Mouse (Mus musculus): Measurements from ENCODE around the gene Mapk9. TPM values are rescaled to one million over a fixed set of nuclear protein-coding genes. Genes with fewer than 3 reads are reported as not detected.

The Mapk9 gene
- polyA plus RNA-seq, 1 experiment from 2014 or later = 49.2 TPM

DNA sequence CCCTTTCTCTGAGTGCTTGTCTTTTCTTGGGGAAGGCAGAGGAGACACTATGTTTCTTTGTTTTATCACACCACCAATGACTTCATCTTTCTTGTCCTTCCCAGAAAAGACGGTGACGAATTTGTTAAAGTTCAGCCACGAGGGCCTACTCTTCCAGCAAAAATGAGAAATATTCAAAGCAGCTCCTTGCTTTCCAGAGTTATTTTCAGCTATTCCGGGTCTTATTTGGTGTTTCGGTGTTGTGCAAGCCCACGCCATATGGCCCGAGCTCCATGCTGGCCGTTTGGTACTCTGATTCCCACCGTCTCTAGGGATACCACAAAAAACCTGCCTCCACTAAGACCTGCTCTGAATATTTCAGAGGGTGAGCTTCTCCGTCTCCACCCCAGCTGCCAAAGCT, 87.8 kb downstream of the Mapk9 start:
- Histone ChIP-seq H3K27ac (no peak overlapping the region), H3K79me2 (ENCODE audit: inconsistent target) (no peaks in the 10 kb centered on the region), H3K36me3 (ENCODE audit: inconsistent target) (no peaks in the 10 kb centered on the region), H3K4me3 (ENCODE audit: inconsistent target) (no peak overlapping the region)
- WGBS (ENCODE audit: missing documents) = 89% methylated on average over 9 of the region's 10 CpGs

Other genes with a start within 250 kb of the Mapk9 start
- 0.03 to 0.32 TPM (median 0.10 TPM) in 3 replicates for gene Flt4, start 237.5 kb upstream of the Mapk9 start, polyA plus RNA-seq (2018)
- not detected in 3 replicates for gene Scgb3a1, start 183.1 kb upstream of the Mapk9 start, polyA plus RNA-seq (2018)
- gene Cnot6, start 134.0 kb upstream of the Mapk9 start, polyA plus RNA-seq (2018) = 24.6 to 40.8 TPM (median 29.3 TPM) in 3 replicates
- not detected in 3 replicates for gene Gfpt2, start 52.6 kb upstream of the Mapk9 start, polyA plus RNA-seq (2018)
- not detected in 3 replicates for gene Rasgef1c, start 55.1 kb downstream of the Mapk9 start, polyA plus RNA-seq (2018)
- gene Rnf130, start 178.6 kb downstream of the Mapk9 start, polyA plus RNA-seq (2018) = 245 to 360 TPM (median 267 TPM) in 3 replicates

Data from macrophage (primary cell).